ENCODE assay signal across 25 mouse cellular contexts in the genomic region with DNA sequence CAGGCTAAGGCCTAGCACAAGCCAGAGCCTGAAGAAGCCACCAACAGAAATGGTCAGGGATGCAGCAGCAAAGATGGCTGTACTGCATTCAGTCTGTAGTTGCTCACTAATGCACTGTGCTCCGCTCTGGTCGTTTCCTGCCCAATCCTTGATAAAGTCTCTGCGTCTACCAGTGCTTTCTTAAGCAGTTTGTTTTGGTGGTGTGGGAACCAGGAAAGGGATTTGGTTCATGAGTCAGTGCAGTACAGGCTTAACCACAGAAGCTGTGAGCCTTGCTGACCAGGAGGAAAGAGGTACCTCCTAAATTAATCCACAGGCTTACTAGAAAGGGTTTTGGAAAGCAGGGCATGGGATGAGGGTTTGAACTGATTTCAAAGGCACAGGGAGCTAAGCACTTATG. TPM values are rescaled to one million over a fixed set of nuclear protein-coding genes. Genes with fewer than 3 reads are reported as not detected.
DNase-seq lines count a peak whose midpoint lies in the region; ATAC-seq and TF ChIP-seq lines count a peak whose summit lies in the region.
"Had no signal": no experiment of that assay in that cellular context is flagged by ENCODE, and none has a peak within 500 bp of the region (broad histone marks: within the 10 kb centered on the region; RNA-seq: fewer than 3 reads in every experiment).

No protein-coding gene starts in this region.

- H3K9ac ChIP-seq in forebrain, embryonic 15.5 days (replicated peaks), result no peak overlapping the region
- H3K9ac ChIP-seq: embryonic facial prominence, embryonic 12.5 days; forebrain, embryonic 13.5 days had no signal

- no peak overlapping the region for H3K27ac ChIP-seq in layer of hippocampus, adult 2 months
- no peak overlapping the region for H3K27ac ChIP-seq in forebrain, embryonic 15.5 days (replicated peaks)
- H3K27ac ChIP-seq: embryonic facial prominence, embryonic 10.5 days; embryonic facial prominence, embryonic 12.5 days; forebrain, embryonic 13.5 days had no signal

- H3K79me2 ChIP-seq in myocyte (ENCODE audit: control insufficient read depth, insufficient read depth), result no peaks in the 10 kb centered on the region

- no peaks in the 10 kb centered on the region for H3K4me1 ChIP-seq in forebrain, embryonic 15.5 days
- H3K4me1 ChIP-seq: embryonic facial prominence, embryonic 10.5 days; embryonic facial prominence, embryonic 12.5 days; forebrain, embryonic 13.5 days had no signal

- POLR2A ChIA-PET in Patski (lab: Charles Lee), result interaction anchor here (0.6 kb wide), 1 partner anchor 24 kb away, joined by 3 read pairs; no protein-coding TSS in a partner anchor

- CTCF ChIA-PET in Patski (lab: Charles Lee), result interaction anchor here (1.0 kb wide), 1 partner anchor 13 kb away, joined by 3 read pairs; no protein-coding TSS in a partner anchor

- H3K9me3 ChIP-seq in forebrain, embryonic 15.5 days, result no peaks in the 10 kb centered on the region
- H3K9me3 ChIP-seq: embryonic facial prominence, embryonic 10.5 days; embryonic facial prominence, embryonic 12.5 days; forebrain, embryonic 13.5 days; G1E had no signal

- no peak for TF ChIP-seq POLR2A in myocyte (IDR thresholded peaks at IDR 0.05; ENCODE audit: insufficient read length, low read depth)

- 78% methylated on average over 3 of the region's 3 CpGs for WGBS in forebrain, embryonic 15.5 days

- no peak for ATAC-seq in Patski
- ATAC-seq in forebrain, embryonic 15.5 days (replicated peaks), result no peak
- ATAC-seq: CD4-positive, CD25-positive, alpha-beta regulatory T cell, adult 4 months; forebrain, embryonic 13.5 days; forebrain, embryonic 16.5 days had no signal

- no peak overlapping the region for H3ac ChIP-seq in myocyte (ENCODE audit: control insufficient read depth, insufficient read length)

- TF ChIP-seq CTCF in Patski (IDR thresholded peaks at IDR 0.05), result no peak
- no peak for TF ChIP-seq CTCF in layer of hippocampus, adult 2 months (conservative IDR thresholded peaks at IDR 0.05)

- peak overlapping the region; percentile 69 for H3K4me2 ChIP-seq in myocyte (ENCODE audit: low read depth)
- H3K4me2 ChIP-seq in forebrain, embryonic 15.5 days (replicated peaks), result no peak overlapping the region
- H3K4me2 ChIP-seq: embryonic facial prominence, embryonic 12.5 days; forebrain, embryonic 13.5 days had no signal

- H3K36me3 ChIP-seq in myocyte (ENCODE audit: control insufficient read depth, insufficient read depth), result no peaks in the 10 kb centered on the region
- no peaks in the 10 kb centered on the region for H3K36me3 ChIP-seq in forebrain, embryonic 15.5 days
- H3K36me3 ChIP-seq: embryonic facial prominence, embryonic 10.5 days; embryonic facial prominence, embryonic 12.5 days; G1E had no signal

- in situ Hi-C loops in Patski (cut with MboI; ENCODE audit: low pct_unique_long_range_greater_than_20kb), result no loop called here

- no peak overlapping the region for H3K4me3 ChIP-seq in myocyte
- no peak overlapping the region for H3K4me3 ChIP-seq in layer of hippocampus, adult 2 months
- H3K4me3 ChIP-seq in forebrain, embryonic 15.5 days, result no peak overlapping the region
- H3K4me3 ChIP-seq: embryonic facial prominence, embryonic 10.5 days; embryonic facial prominence, embryonic 12.5 days; forebrain, embryonic 13.5 days had no signal

- H3K27me3 ChIP-seq in Patski, result no peaks in the 10 kb centered on the region
- H3K27me3 ChIP-seq in myocyte (ENCODE audit: control insufficient read depth, insufficient read depth, insufficient read length), result no peaks in the 10 kb centered on the region
- no peaks in the 10 kb centered on the region for H3K27me3 ChIP-seq in forebrain, embryonic 15.5 days
- H3K27me3 ChIP-seq: CH12.LX; embryonic facial prominence, embryonic 12.5 days; forebrain, embryonic 13.5 days had no signal

- DNase-seq in 3134 (ENCODE audit: extremely low read depth, insufficient read length, low spot score) (peak; percentile 20), 416B (ENCODE audit: low read depth) (peak; percentile 78), Patski (ENCODE audit: low read depth, low spot score) (peak; percentile 22)
- DNase-seq in layer of hippocampus, adult 2 months (ENCODE audit: low spot score in 2 of 2), result no peak
- DNase-seq in layer of hippocampus, adult 11-12 months (ENCODE audit: low spot score), result no peak
- DNase-seq: adrenal gland, adult 2 months; adrenal gland, postnatal 10 days; adrenal gland, postnatal 25 days; B cell, adult 2 months; cerebellum, adult 11-12 months; cerebellum, adult 2 months; cerebellum, adult 9-10 months; cerebellum, postnatal 10 days; cerebellum, postnatal 25 days had no signal

TF ChIP-seq in myocyte, 11 proteins besides CTCF, POLR2A, EP300 and RAD21:
- TF ChIP-seq POLR2AphosphoS2 (IDR thresholded peaks at IDR 0.05; ENCODE audit: insufficient read length, low read depth), result no peak
- no peak for TF ChIP-seq REST (IDR thresholded peaks at IDR 0.05; ENCODE audit: insufficient read depth, insufficient read length)
- no peak for TF ChIP-seq E2F4 (IDR thresholded peaks at IDR 0.05; ENCODE audit: insufficient read depth)
- TF ChIP-seq CEBPB (IDR thresholded peaks at IDR 0.05; ENCODE audit: insufficient read depth, poor library complexity, severe bottlenecking), result no peak
- no peak for TF ChIP-seq SRF (IDR thresholded peaks at IDR 0.05; ENCODE audit: control insufficient read depth, insufficient read length, low read depth)
- TF ChIP-seq TCF12 (IDR thresholded peaks at IDR 0.05; ENCODE audit: insufficient read depth, poor library complexity, severe bottlenecking), result no peak
- TF ChIP-seq MAX (IDR thresholded peaks at IDR 0.05; ENCODE audit: low read depth), result no peak
- no peak for TF ChIP-seq TCF3 (IDR thresholded peaks at IDR 0.05; ENCODE audit: insufficient read length, low read depth)
- TF ChIP-seq USF1 (IDR thresholded peaks at IDR 0.05; ENCODE audit: low read depth), result no peak
- TF ChIP-seq MYOD1 (IDR thresholded peaks at IDR 0.05; ENCODE audit: control insufficient read depth in 1 of 3, insufficient read length in 2 of 3, low read depth in 2 of 3), result no peak
- TF ChIP-seq MYOG (IDR thresholded peaks at IDR 0.05; ENCODE audit: control insufficient read depth in 1 of 3, insufficient read depth in 1 of 3, insufficient read length in 2 of 3, low read depth in 2 of 3), result no peak
TF ChIP-seq in myocyte: peak in this region for 0.

RNA-seq across cellular contexts. Expression of a gene that starts 4.3 kb away (rescaled TPM):
- polyA plus RNA-seq in Patski (2021) (0.05 TPM), myocyte (2012; fragmentation: generic; extraction: Trizol) (0.10 TPM)
- not detected for total RNA-seq in layer of hippocampus, adult 2 months (2021)
- polyA plus RNA-seq in forebrain, embryonic 15.5 days (2015; fragmentation: Nextera tagmentation; extraction: Ambion mirVana), result not detected in 2 replicates
- total RNA-seq: G1E had no signal
- polyA plus RNA-seq: brain, embryonic 14.5 days; embryonic facial prominence, embryonic 10.5 days; embryonic facial prominence, embryonic 12.5 days; forebrain, embryonic 11.5 days; forebrain, embryonic 13.5 days; forebrain, embryonic 16.5 days; G1E had no signal

RNA-seq across cellular contexts. Expression of a gene that starts 36.5 kb away (rescaled TPM):
- polyA plus RNA-seq in Patski (2021) (48.8 TPM), myocyte (2012; fragmentation: generic; extraction: Trizol) (16.1 TPM)
- total RNA-seq in layer of hippocampus, adult 2 months (2021), result 100 to 1,000 TPM; 122 to 124 TPM
- polyA plus RNA-seq in forebrain, embryonic 15.5 days (2015; fragmentation: Nextera tagmentation; extraction: Ambion mirVana), result 85.1 and 87.4 TPM in 2 replicates

RNA-seq across cellular contexts. Expression of a gene that starts 44.1 kb away (rescaled TPM):
- polyA plus RNA-seq in Patski (2021) (7.9 TPM), myocyte (2012; fragmentation: generic; extraction: Trizol) (2.7 TPM)
- total RNA-seq in layer of hippocampus, adult 2 months (2021), result 10 to 100 TPM; 23.8 TPM
- polyA plus RNA-seq in forebrain, embryonic 15.5 days (2015; fragmentation: Nextera tagmentation; extraction: Ambion mirVana), result 15.5 and 16.9 TPM in 2 replicates

Comparison
In these comparisons a context has a peak if more than half of its experiments do, and no peak if none do; other contexts are left out.
1. DNase-seq: peak in 3134 (single experiment), 416B (single experiment) and Patski (single experiment); none in layer of hippocampus, adult 2 months (0 of 2) and layer of hippocampus, adult 11-12 months (single experiment).